Mouse (Mus musculus) midbrain, embryonic 12.5 days (tissue): ENCODE results near the gene Atxn7l1. TPM values are rescaled to one million over a fixed set of nuclear protein-coding genes. Genes with fewer than 3 reads are reported as not detected.

ENCODE experiments used
- ATAC-seq: fragments of 200-750 bp; cut with Nextera tagmentation; 2 replicates; pipeline ENCODE4 v1.8.0; 2017; ENCODE audit warnings: low read depth, moderate TSS enrichment, moderate library complexity; ENCODE audit not compliant: low FRiP score
- H3K27ac ChIP-seq: fragments of 300-500 bp; sonication (generic); replicated peaks from 2 replicates; pipeline ENCODE4 v1.5.1; 2016; ENCODE audit warnings: mild to moderate bottlenecking
- H3K27me3 ChIP-seq: fragments of 300-500 bp; sonication (generic); 2 replicates; pipeline ENCODE4 v1.6.1; 2016; ENCODE audit warnings: mild to moderate bottlenecking
- H3K36me3 ChIP-seq: fragments of 300-500 bp; sonication (generic); 2 replicates; pipeline ENCODE4 v1.6.1; 2016
- H3K4me1 ChIP-seq: fragments of 300-500 bp; sonication (generic); 2 replicates; pipeline ENCODE4 v1.6.1; 2016
- H3K4me2 ChIP-seq: fragments of 300-500 bp; sonication (generic); replicated peaks from 2 replicates; pipeline ENCODE4 v1.6.1; 2016; ENCODE audit warnings: mild to moderate bottlenecking, moderate library complexity
- H3K4me3 ChIP-seq: fragments of 300-500 bp; sonication (generic); 2 replicates; pipeline ENCODE4 v1.5.1; 2016; ENCODE audit warnings: mild to moderate bottlenecking
- H3K9ac ChIP-seq: fragments of 300-500 bp; sonication (generic); replicated peaks from 2 replicates; pipeline ENCODE4 v1.6.1; 2016; ENCODE audit warnings: mild to moderate bottlenecking, moderate library complexity
- H3K9me3 ChIP-seq: fragments of 300-500 bp; sonication (generic); 2 replicates; pipeline ENCODE4 v1.6.1; 2016; ENCODE audit warnings: mild to moderate bottlenecking
- WGBS: fragments of 180-500 bp; shearing (Covaris S2); methylation state at CpG from one replicate; pipeline ENCODE4 v1.1.7; 2016; 5-methylcytosine and 5-hydroxymethylcytosine counted together
- polyA plus RNA-seq: library from polyadenylated mRNA; unstranded; fragments of >200 nt; fragmentation: Nextera tagmentation; extraction: Ambion mirVana; gene quantifications from 2 replicates; pipeline ENCODE4 v1.2.1, GENCODE M21; 2016

The Atxn7l1 gene
- polyA plus RNA-seq, 1 experiment from 2014 or later, result 11.3 TPM

DNA sequence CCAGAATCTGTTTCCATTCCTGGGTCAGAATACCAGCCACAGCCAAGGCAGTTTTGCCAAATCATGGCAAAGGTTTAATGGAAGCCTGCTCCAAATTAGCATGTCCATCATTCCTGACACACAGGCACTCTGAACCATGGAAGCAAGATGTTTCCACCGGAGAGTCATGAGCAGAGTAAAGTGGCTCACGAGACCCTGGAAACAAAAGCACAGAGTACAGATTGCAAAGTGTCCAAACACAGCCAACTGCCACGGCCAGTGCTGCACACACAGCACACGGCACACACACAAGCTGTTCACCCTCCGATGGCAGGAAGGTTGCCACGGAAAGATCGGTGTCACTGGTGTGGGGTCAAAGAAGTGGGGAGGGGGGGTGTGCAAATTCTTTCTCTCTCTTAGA, 18.8 kb upstream of the Atxn7l1 start:
- H3K27ac ChIP-seq, result no peak overlapping the region
- H3K9ac ChIP-seq, result no peak overlapping the region
- H3K4me3 ChIP-seq, result no peak overlapping the region
- 45% methylated on average over 7 of the region's 7 CpGs for WGBS
- H3K36me3 ChIP-seq, result no peaks in the 10 kb centered on the region
- no peak overlapping the region for H3K4me2 ChIP-seq
- H3K4me1 ChIP-seq, result peaks cover 17% of the 10 kb centered on the region
- no peaks in the 10 kb centered on the region for H3K9me3 ChIP-seq
- ATAC-seq, result no peak
- no peaks in the 10 kb centered on the region for H3K27me3 ChIP-seq

DNA sequence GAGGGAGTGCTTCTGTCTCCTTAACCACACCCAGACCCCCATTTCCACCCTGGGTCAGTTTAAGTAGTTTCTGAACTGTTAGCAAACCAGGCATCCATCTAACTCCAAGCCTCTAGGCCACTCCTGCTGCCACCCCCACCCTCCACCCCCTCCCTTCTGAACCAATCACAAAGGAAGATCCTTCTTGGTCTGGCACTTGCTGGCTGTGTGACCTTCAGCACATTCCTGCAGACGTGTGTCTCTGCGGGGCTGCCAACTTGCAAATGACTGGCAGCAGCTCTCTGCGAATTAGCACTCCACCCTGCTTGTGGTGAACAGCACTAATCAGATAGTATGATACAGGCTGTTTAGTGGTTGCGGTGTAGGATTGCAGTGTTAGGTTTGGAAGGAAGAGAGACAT, 18.1 kb upstream of the Atxn7l1 start:
- Histone ChIP-seq H3K9me3 (no peaks in the 10 kb centered on the region), H3K27me3 (no peaks in the 10 kb centered on the region), H3K4me1 (peaks cover 17% of the 10 kb centered on the region), H3K36me3 (no peaks in the 10 kb centered on the region), H3K9ac (no peak overlapping the region), H3K4me3 (no peak overlapping the region), H3K27ac (no peak overlapping the region), H3K4me2 (no peak overlapping the region)
- WGBS, result 22% methylated on average over 4 of the region's 4 CpGs
- ATAC-seq, result 0 out of 2 replicates have a peak, but pooled peaks have one; percentile 12

DNA sequence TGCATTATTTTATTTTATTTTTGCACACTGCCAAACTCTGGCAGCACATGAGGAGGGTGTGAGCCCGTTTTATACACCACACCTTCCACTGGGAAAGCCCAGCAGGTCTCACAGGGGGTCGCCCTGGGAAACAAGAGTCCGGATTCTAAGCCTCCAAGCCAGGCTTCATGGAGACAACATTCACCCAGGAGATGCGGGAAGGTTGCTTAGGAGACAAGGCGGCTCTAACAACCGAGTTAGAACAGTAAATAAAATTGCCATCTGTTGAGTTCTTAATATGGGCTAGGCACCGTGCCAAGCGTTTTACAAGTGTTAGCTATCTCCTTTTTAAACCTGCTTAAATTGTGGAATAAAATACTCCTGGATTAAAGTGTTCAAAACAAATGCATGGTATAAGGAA, 17.1 kb upstream of the Atxn7l1 start:
- no peak overlapping the region for H3K9ac ChIP-seq
- peaks cover 17% of the 10 kb centered on the region for H3K4me1 ChIP-seq
- ATAC-seq, result no peak
- no peaks in the 10 kb centered on the region for H3K36me3 ChIP-seq
- no peaks in the 10 kb centered on the region for H3K9me3 ChIP-seq
- no peak overlapping the region; the same call in 1 of the 2 replicates for H3K27ac ChIP-seq
- 43% methylated on average over 8 of the region's 8 CpGs for WGBS
- no peak overlapping the region for H3K4me3 ChIP-seq
- no peaks in the 10 kb centered on the region for H3K27me3 ChIP-seq
- H3K4me2 ChIP-seq, result no peak overlapping the region

DNA sequence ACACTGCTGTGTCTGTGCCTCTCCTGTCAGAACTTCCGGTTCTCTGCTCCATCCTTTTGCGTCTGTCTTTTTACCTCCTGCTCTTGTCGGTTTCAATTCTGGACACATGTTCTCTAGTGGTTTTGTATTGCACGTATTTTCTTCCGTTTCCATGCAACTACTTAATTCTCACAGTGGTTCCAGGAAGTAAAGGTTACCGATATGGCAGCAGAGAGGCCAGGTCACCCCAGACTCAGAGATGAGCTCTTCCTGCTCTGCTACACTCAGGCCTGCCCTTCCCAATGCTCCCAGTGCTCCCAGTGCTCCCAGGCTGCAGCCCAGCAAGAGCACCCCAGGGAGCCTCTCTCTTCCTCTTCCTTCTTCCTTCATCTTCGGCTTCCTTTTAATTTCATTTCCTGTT, 15.7 kb upstream of the Atxn7l1 start:
- H3K27ac ChIP-seq, result no peak overlapping the region
- H3K36me3 ChIP-seq, result no peaks in the 10 kb centered on the region
- 82% methylated on average over 7 of the region's 7 CpGs for WGBS
- peaks cover 17% of the 10 kb centered on the region for H3K4me1 ChIP-seq
- H3K4me3 ChIP-seq, result no peak overlapping the region
- no peaks in the 10 kb centered on the region for H3K27me3 ChIP-seq
- ATAC-seq, result no peak
- H3K4me2 ChIP-seq, result no peak overlapping the region
- no peaks in the 10 kb centered on the region for H3K9me3 ChIP-seq
- no peak overlapping the region for H3K9ac ChIP-seq

DNA sequence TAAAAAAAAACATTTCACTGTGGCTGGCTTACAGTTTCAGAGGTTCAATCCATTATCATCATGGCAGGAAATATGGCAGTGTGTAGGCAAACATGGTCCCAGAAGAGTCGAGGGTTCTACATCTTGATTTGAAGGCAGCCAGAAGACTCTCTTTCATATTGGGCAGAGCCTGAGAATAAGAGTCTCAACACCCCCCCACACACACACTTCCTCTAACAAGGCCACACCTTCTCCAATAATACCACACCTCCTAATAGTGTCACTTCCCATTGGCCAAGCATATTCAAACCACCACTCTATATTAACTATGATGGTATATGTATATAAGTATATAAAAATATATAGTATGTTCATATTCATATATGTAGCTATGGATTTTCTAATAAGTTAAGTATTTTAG, 9.6 kb upstream of the Atxn7l1 start:
- H3K4me1 ChIP-seq, result no peaks in the 10 kb centered on the region
- H3K27me3 ChIP-seq, result no peaks in the 10 kb centered on the region
- ATAC-seq, result no peak
- no peak overlapping the region for H3K27ac ChIP-seq
- 75% methylated on average over 1 of the region's 1 CpGs for WGBS
- H3K4me2 ChIP-seq, result no peak overlapping the region
- H3K9me3 ChIP-seq, result no peaks in the 10 kb centered on the region
- no peak overlapping the region for H3K4me3 ChIP-seq
- no peak overlapping the region for H3K9ac ChIP-seq
- no peaks in the 10 kb centered on the region for H3K36me3 ChIP-seq

DNA sequence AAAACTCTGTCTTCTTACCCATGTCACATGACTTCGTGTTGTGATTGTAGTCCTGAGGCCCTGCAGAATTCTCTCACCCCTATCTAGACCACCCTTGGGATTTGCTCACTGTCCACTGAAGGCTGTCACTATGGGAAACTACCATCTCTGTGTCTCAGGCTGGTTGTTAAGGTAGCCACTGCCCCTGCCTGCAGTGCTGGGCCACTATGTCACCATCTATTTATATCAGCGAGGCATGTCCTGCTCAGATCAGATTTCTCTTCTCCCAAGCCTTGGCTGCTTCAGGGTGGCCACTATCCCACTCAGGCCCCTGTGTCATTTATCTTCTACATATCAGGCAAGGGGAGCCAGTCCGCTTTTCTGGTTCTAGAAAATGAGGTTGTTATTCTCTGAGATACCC, 8.4 kb upstream of the Atxn7l1 start:
- WGBS, result 85% methylated on average over 3 of the region's 3 CpGs
- no peak overlapping the region for H3K9ac ChIP-seq
- H3K27me3 ChIP-seq, result no peaks in the 10 kb centered on the region
- H3K27ac ChIP-seq, result no peak overlapping the region
- no peaks in the 10 kb centered on the region for H3K9me3 ChIP-seq
- H3K4me3 ChIP-seq, result no peak overlapping the region
- H3K4me1 ChIP-seq, result no peaks in the 10 kb centered on the region
- H3K4me2 ChIP-seq, result no peak overlapping the region
- ATAC-seq, result no peak
- no peaks in the 10 kb centered on the region for H3K36me3 ChIP-seq

DNA sequence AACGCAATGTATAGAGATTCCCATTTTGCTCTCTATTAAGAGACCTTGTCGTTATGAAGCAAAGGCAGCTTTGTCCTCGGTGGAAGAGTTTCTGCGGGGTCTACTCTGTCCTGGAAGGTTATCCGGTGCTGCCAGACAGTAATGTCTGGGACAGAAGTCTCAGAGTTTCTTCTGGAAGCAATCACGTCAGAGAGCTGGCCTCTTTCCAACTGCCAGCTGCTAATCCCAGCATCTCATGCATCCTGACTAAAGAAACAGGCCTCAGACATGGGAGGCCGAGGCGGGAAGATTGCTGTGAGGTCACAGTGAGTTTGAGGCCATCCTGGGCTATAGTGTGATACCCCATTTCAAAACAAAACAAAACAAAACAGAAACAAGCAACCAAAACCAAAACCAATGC, 3.0 kb upstream of the Atxn7l1 start:
- no peak for ATAC-seq
- Histone ChIP-seq H3K36me3 (no peaks in the 10 kb centered on the region), H3K4me2 (no peak overlapping the region), H3K9me3 (no peaks in the 10 kb centered on the region), H3K27ac (no peak overlapping the region), H3K4me3 (no peak overlapping the region), H3K9ac (no peak overlapping the region), H3K27me3 (peaks cover 21% of the 10 kb centered on the region), H3K4me1 (peaks cover 16% of the 10 kb centered on the region)
- WGBS, result 79% methylated on average over 8 of the region's 8 CpGs

DNA sequence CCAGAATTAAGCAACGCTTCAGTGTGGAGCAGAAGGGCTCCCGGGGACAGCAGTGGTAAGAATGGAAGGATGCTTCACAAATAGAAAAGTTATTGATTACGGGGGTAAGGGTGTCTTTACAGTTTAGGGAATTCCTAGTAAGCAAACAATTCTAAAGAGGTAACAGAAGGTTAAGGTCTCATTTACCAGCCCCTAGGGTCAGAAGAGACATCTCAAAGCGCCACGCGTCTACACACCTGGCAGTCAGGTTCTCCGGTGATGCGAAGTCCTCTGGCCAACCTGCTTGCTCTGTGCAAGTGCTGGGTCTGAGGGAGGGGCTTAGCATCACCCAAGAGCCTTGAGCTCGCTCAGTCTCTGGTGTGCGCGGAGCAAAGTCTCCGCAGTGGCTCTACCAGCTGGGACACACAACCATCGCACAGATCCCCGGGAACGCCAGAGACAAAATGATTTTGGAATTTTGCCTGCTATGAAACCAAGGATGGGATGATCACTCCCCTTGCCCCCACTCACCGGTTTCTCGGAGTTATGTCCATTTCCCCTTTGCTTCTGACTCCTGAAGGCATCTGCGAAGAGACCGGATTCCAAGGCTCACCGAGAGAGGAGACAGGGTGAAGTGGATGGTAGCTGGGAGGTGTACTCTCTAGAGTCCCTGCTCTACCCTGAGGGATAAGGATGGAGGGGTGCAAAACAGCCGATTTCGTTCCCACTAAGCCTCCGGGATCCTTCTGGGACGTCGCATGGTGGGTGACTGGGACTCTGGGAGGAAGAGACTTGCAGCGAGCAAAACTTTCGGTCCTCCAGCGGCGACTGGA, 665 bp upstream of the Atxn7l1 start:
- 6% methylated on average over 29 of the region's 29 CpGs for WGBS
- peak overlapping the region; percentile 75 for H3K4me3 ChIP-seq

DNA sequence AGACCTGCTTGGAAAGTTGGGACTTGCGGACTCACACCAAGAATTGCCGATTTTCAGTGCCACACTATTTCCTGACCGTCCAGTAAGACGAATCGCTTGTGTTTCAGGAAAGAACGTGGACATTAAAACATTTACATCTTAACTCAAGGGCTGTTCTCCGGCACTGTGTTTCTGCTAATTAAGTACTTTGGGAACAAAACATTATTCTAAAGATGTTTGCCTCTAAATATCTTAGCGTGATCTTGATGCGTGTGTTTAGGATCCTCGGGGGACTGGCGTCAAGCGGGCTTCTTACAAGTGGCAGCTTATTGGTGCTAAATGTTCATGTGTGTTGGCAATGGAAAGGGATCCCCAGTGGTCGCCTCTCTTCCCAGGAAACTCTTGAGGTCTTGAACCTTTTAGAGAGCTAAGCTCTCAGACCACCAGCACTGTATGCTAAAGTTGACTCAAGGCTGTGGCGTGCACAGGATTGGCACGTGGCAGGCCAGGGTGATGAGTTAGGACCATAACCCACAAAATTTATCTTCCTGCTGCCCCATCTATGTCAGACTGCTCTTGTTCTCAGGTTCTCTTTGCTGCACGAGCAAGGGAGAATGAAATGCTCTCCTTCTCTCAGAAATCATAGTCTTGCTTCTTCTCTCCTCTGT, 2.2 kb downstream of the Atxn7l1 start:
- Histone ChIP-seq H3K27me3 (peaks cover 21% of the 10 kb centered on the region), H3K4me1 (peaks cover 16% of the 10 kb centered on the region), H3K4me3 (no peak overlapping the region), H3K9me3 (no peaks in the 10 kb centered on the region), H3K27ac (no peak overlapping the region), H3K9ac (no peak overlapping the region), H3K4me2 (no peak overlapping the region), H3K36me3 (peaks cover 4% of the 10 kb centered on the region; the same call in 1 of the 2 replicates)
- 96% methylated on average over 16 of the region's 16 CpGs for WGBS
- ATAC-seq, result no peak

More for the DNA sequence above, 665 bp upstream of the Atxn7l1 start:
- Histone ChIP-seq H3K27me3 (peaks cover 21% of the 10 kb centered on the region), H3K27ac (no peak overlapping the region), H3K9me3 (no peaks in the 10 kb centered on the region), H3K4me2 (peak overlapping the region; percentile 89), H3K4me1 (peaks cover 16% of the 10 kb centered on the region), H3K9ac (peak overlapping the region; percentile 63), H3K36me3 (no peaks in the 10 kb centered on the region)
- peak; percentile 77 for ATAC-seq

DNA sequence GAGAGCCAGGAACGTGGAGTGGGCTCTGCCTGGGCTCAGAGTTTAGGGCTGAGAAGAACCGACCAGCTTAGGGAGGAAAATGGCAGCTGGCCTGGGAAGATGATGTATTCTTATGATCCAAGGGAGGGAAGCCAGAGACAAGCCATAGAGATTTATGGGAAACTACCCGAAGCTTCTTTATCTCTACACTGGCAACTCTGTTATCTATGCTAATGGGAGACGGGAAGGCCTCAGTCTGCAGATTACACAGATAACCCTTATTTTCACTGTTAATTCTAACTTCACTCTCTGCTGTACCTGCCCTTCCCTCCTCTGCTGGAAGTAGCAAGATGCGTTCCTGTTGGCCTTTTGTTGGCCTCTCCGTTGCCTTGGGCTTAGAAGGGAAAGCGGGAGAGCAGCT, 5.6 kb downstream of the Atxn7l1 start:
- H3K4me1 ChIP-seq, result peaks cover 10% of the 10 kb centered on the region
- no peak overlapping the region for H3K4me2 ChIP-seq
- 78% methylated on average over 7 of the region's 7 CpGs for WGBS
- no peak overlapping the region for H3K9ac ChIP-seq
- no peak overlapping the region for H3K4me3 ChIP-seq
- H3K27ac ChIP-seq, result no peak overlapping the region
- H3K9me3 ChIP-seq, result no peaks in the 10 kb centered on the region
- H3K36me3 ChIP-seq, result peaks cover 5% of the 10 kb centered on the region; the same call in 1 of the 2 replicates
- ATAC-seq, result no peak
- H3K27me3 ChIP-seq, result no peaks in the 10 kb centered on the region

DNA sequence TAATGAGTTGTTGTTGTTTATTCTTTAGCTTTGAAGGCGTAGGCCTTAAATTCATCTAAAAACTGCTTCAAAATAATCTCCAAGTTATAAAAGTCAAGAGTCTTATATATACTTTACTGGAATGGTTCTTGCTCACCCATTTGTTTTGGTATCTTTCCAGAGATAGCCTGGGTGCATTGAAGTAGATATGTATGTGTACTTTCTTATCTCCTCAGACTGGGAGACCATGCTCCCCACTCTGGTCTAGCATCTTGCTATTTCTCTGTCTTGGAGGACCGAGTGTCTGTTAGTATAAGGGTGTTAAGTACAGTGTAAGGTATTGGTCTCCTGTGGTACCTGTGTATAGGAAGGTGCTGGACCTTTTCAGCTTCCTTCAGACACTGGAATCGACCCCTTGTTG, 6.4 kb downstream of the Atxn7l1 start:
- no peak for ATAC-seq
- Histone ChIP-seq H3K4me1 (peaks cover 3% of the 10 kb centered on the region), H3K27me3 (no peaks in the 10 kb centered on the region), H3K9me3 (no peaks in the 10 kb centered on the region), H3K27ac (no peak overlapping the region), H3K4me2 (no peak overlapping the region), H3K9ac (no peak overlapping the region), H3K4me3 (no peak overlapping the region), H3K36me3 (peaks cover 5% of the 10 kb centered on the region; the same call in 1 of the 2 replicates)
- 95% methylated on average over 3 of the region's 3 CpGs for WGBS

DNA sequence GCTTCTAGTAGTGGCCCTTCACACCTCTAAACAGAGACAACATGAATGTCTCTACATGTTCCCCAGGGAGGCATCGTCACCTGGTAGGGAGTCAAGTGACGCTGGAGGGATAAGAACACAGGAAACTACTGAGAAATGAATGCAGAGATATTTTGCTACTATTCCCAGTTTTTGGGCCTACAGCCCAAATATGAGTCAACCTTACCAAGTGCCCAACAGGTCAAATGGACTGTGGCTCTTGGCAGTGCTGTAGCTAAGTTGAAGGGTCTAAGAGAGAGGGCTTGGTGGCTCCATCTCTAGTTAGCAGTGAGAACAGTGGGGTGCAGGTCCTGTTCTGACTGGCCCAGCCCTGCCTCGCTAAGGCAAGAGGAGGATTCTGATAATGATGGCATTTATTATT, 7.2 kb downstream of the Atxn7l1 start:
- Histone ChIP-seq H3K36me3 (peaks cover 5% of the 10 kb centered on the region; the same call in 1 of the 2 replicates), H3K4me1 (no peaks in the 10 kb centered on the region; the same call in 1 of the 2 replicates), H3K4me3 (no peak overlapping the region), H3K9me3 (no peaks in the 10 kb centered on the region), H3K27me3 (no peaks in the 10 kb centered on the region), H3K4me2 (no peak overlapping the region), H3K9ac (no peak overlapping the region), H3K27ac (no peak overlapping the region)
- 88% methylated on average over 3 of the region's 3 CpGs for WGBS
- ATAC-seq, result no peak
